Mouse (Mus musculus) large intestine, adult 2 months (tissue): ENCODE measurements around the gene Rassf1. TPM values are rescaled to one million over a fixed set of nuclear protein-coding genes. Genes with fewer than 3 reads are reported as not detected.

Experiments
- DNase-seq: peaks from one replicate; pipeline ENCODE4 v3.0.0-alpha.2; 2012; ENCODE audit warnings: low read depth, low spot score
- WGBS: fragments of 180-500 bp; shearing (Covaris S2); methylation state at CpG from one replicate; pipeline ENCODE4 v1.1.7; 2018; 5-methylcytosine and 5-hydroxymethylcytosine counted together
- polyA plus RNA-seq: library from polyadenylated mRNA; depleted of rRNA; stranded (reverse); fragments of >200 nt; gene quantifications from 2 replicates; pipeline ENCODE4 v1.2.3, GENCODE M21; 2012

Rassf1 gene
- polyA plus RNA-seq, 1 experiment = 28.6 TPM

GRCm38 (mm10) chr9:107575579-107576356 lies 24.4 kb downstream of the Rassf1 start:
- peak; percentile 78 for DNase-seq
- WGBS = 27% methylated on average over 14 of the region's 14 CpGs

- no peak for DNase-seq
- WGBS = 9% methylated on average over 16 of the region's 16 CpGs
These were observed 25.2 kb downstream of the Rassf1 start, which contains the start of gene Hyal1 for GRCm38 (mm10) chr9:107576357-107577107. Hyal1 (plus strand) TSS chr9:107576927.

GRCm38 (mm10) chr9:107577871-107578270 lies 26.5 kb downstream of the Rassf1 start:
- 91% methylated on average over 10 of the region's 10 CpGs for WGBS

DNA sequence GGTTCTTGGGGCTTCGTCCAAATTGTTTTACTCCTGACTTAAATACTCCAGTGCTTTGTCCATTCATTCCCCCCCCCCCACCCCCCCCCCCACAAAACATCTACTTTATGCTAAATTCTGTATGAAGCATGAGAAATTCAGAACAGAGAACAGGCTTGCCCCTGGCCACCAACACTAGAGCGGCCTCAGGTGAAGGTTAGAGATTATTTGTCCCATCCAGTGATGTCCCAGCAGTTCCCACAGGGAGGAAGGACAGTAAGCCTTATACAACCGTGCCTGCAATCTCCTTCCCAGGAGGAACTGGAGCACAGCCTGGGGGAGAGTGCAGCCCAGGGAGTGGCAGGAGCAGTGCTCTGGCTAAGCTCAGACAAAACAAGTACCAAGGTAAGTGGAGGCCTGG lies 27.2 kb downstream of the Rassf1 start, which contains the start of gene Naa80:
Naa80 (plus strand) TSS at position 301 of the 400 bp plus-strand sequence.
- no peak for DNase-seq
- 63% methylated on average over 3 of the region's 3 CpGs for WGBS

More at GRCm38 (mm10) chr9:107577871-107578270, 26.5 kb downstream of the Rassf1 start:
- no peak for DNase-seq

GRCm38 (mm10) chr9:107579023-107579900 lies 27.9 kb downstream of the Rassf1 start:
- 92% methylated on average over 14 of the region's 14 CpGs for WGBS
- DNase-seq = no peak

GRCm38 (mm10) chr9:107580501-107581317 lies 29.4 kb downstream of the Rassf1 start, which contains the start of gene Hyal3:
Hyal3 (plus strand) TSS chr9:107580818.
- WGBS = under 1% methylated on average over 32 of the region's 32 CpGs
- DNase-seq = peak; percentile 86

DNA sequence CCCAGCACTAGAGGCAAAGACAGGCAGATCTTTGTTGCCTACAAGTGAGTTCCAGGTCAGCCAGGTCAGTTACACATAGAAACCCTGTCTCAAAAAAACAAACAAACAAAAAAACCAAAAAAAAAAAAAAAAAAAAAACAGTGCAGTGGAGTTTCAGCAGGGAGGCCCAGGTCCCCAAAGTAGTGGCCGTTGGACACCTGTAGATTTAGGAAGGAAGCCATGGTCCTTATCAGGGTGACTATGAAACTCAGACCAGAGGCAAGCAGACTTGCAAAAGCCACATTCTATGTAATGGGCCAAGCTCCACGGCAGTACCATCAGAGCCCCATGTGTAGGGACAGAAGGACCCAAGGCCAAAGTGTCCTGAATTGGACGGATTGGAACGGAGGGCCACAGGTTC lies 30.2 kb downstream of the Rassf1 start:
- DNase-seq = no peak
- WGBS = 45% methylated on average over 4 of the region's 4 CpGs

GRCm38 (mm10) chr9:107582509-107583062 lies 31.2 kb downstream of the Rassf1 start:
- WGBS = 78% methylated on average over 7 of the region's 7 CpGs
- DNase-seq = no peak

- 91% methylated on average over 14 of the region's 14 CpGs for WGBS
These were observed 31.8 kb downstream of the Rassf1 start for GRCm38 (mm10) chr9:107583174-107583573.

DNA sequence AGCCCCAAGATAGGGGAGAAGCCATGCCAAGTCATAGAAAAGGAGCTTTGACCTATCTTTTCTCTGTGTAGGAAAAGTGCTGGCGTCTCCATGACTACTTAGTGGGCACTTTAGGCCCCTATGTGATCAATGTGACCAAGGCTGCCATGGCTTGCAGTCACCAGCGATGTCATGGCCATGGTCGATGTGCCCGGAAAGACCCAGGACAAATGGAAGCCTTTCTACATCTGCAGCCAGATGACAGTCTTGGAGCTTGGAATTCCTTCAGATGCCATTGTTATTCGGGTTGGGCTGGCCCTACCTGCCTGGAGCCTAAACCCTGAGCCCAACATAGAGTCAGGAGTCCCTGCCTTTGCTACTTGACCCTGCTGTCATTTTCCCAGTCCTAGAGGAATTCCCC lies 35.1 kb downstream of the Rassf1 start:
- no peak for DNase-seq
- WGBS = 86% methylated on average over 5 of the region's 5 CpGs

More at GRCm38 (mm10) chr9:107583174-107583573, 31.8 kb downstream of the Rassf1 start:
- no peak for DNase-seq

GRCm38 (mm10) chr9:107586974-107587832 lies 35.8 kb downstream of the Rassf1 start, which contains the start of gene Ifrd2:
Ifrd2 (plus strand) TSS chr9:107587642.
- DNase-seq = peak; percentile 98
- WGBS = 8% methylated on average over 46 of the region's 46 CpGs

- WGBS = 1% methylated on average over 33 of the region's 33 CpGs
- DNase-seq = no peak
These were observed 36.7 kb downstream of the Rassf1 start for GRCm38 (mm10) chr9:107587833-107588639.

GRCm38 (mm10) chr9:107590058-107590772 lies 38.9 kb downstream of the Rassf1 start:
- no peak for DNase-seq
- 30% methylated on average over 25 of the region's 25 CpGs for WGBS

DNA sequence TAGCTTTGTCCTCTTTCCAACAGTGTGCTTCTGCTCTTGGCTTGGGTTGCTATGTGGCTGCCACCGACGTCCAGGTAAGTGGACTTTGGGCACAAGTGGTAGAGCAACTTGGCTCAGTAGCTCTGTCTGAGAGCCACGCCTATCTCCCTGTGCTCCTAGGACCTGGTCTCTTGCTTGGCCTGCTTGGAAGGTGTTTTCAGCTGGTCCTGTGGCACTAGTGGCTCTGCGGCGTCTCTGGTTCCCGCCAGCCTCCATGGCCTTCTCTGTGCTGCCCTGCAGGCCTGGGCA lies 39.4 kb downstream of the Rassf1 start:
- DNase-seq = no peak
- WGBS = 25% methylated on average over 6 of the region's 6 CpGs

DNA sequence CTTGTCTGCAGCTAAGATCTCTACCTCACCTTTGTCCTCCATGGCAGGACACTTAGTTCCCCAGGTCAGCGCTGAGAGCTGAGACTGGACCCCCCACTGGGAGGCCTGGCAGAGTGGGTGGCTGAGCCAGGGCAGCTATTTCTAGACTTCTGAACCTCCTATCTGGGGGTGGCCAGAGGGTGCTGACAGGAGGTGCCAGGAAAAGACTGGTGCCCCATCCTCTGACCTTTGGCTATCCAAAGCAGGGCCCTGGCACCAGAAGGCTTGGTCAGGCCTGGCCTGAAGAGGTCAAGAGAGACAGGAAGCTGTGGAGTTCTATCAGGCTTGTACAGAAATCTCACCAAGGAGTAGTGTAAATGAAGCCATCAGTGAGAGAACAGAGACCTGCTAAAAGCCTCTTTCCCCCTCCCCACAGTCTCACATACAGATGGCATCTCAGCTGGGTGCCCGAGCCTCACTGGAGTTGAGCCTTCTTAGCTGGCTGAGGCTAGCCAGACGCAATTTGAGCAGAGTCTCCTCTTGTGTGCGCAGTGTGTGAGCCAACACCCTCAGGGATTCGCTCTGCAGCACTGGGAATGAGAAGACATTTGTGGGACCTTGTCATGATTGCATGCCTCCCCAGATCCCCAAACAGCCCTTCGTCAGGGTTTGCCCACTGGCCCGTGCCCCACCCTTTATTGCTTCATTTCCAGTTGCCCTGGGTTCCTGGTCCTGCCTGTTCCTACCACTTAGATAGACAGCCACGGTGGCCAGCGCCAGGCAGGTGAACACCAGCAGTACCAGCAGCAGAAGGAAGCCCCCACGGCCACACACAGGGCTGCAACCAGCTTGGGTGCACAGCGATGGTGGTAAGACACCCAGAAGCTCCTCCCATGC lies 42.0 kb downstream of the Rassf1 start:
- no peak for DNase-seq
- 73% methylated on average over 11 of the region's 11 CpGs for WGBS
